In genomic region chr9:21706586-21707265, GRCm38 (mm10) we compare ENCODE assay signal across 15 mouse cellular contexts. TPM values are rescaled to one million over a fixed set of nuclear protein-coding genes. Genes with fewer than 3 reads are reported as not detected.
DNase-seq lines count a peak whose midpoint lies in the region; ATAC-seq and TF ChIP-seq lines count a peak whose summit lies in the region.
"Had no signal": no experiment of that assay in that cellular context is flagged by ENCODE, and none has a peak within 500 bp of the region (broad histone marks: within the 10 kb centered on the region; RNA-seq: fewer than 3 reads in every experiment).

No protein-coding gene starts in this region.

- DNase-seq in kidney, adult 11 months, result peak; percentile 73
- no peak for DNase-seq in kidney, postnatal 14 days
- DNase-seq in CH12.LX (ENCODE audit: extremely low read depth) (no peak), ES-CJ7 (ENCODE audit: low read depth, low spot score) (peak; percentile 45)
- DNase-seq in right cerebral cortex, postnatal 14 days, result no peak
- no peak for DNase-seq in adrenal gland, adult (ENCODE audit: inconsistent age in 2 of 2, low spot score in 1 of 2)
- DNase-seq: cerebellum, adult 9-11 months; heart, adult 18-20 months; layer of hippocampus, adult 9-11 months; lung, postnatal 10 days; right cerebral cortex, postnatal 4 days had no signal

- H3K4me1 ChIP-seq in CH12.LX (ENCODE audit: control insufficient read depth in 1 of 2, insufficient read depth in 2 of 2), result no peaks in the 10 kb centered on the region
- no peaks in the 10 kb centered on the region for H3K4me1 ChIP-seq in kidney, embryonic 16.5 days (ENCODE audit: insufficient read depth, low read length)
- H3K4me1 ChIP-seq: embryonic facial prominence, embryonic 13.5 days; midbrain, embryonic 12.5 days had no signal

- H3K36me3 ChIP-seq in CH12.LX (replicated peaks in 1 of 2; ENCODE audit: control insufficient read depth in 1 of 2, insufficient read depth in 1 of 2, low read length in 1 of 2), result peaks cover 33 to 70% of the 10 kb centered on the region in 2 experiments
- H3K36me3 ChIP-seq in kidney, embryonic 16.5 days (ENCODE audit: insufficient read depth, low read length), result peaks cover 46% of the 10 kb centered on the region

- no peaks in the 10 kb centered on the region for H3K9me3 ChIP-seq in CH12.LX (replicated peaks; ENCODE audit: low read length)
- H3K9me3 ChIP-seq in kidney, embryonic 16.5 days (ENCODE audit: low read length), result 0 out of 2 replicates have a peak, but pooled peaks cover 4% of the 10 kb centered on the region
- H3K9me3 ChIP-seq: embryonic facial prominence, embryonic 13.5 days; midbrain, embryonic 12.5 days had no signal

- no peaks in the 10 kb centered on the region for H3K27me3 ChIP-seq in CH12.LX (replicated peaks)
- H3K27me3 ChIP-seq in kidney, embryonic 16.5 days (ENCODE audit: insufficient read depth, low read length), result no peaks in the 10 kb centered on the region
- H3K27me3 ChIP-seq: embryonic facial prominence, embryonic 13.5 days; midbrain, embryonic 12.5 days had no signal

- no peak overlapping the region for H3K4me2 ChIP-seq in CH12.LX (ENCODE audit: insufficient read depth, low read depth, poor library complexity, severe bottlenecking)
- H3K4me2 ChIP-seq in kidney, embryonic 16.5 days (replicated peaks; ENCODE audit: low read depth, low read length), result no peak overlapping the region
- H3K4me2 ChIP-seq: embryonic facial prominence, embryonic 13.5 days; midbrain, embryonic 12.5 days had no signal

- no peak overlapping the region for H3K27ac ChIP-seq in CH12.LX (ENCODE audit: insufficient read depth, low read depth)
- no peak overlapping the region for H3K27ac ChIP-seq in kidney, embryonic 16.5 days (ENCODE audit: low read length)
- H3K27ac ChIP-seq: embryonic facial prominence, embryonic 13.5 days; midbrain, embryonic 12.5 days had no signal

- TF ChIP-seq EP300 in CH12.LX (IDR thresholded peaks at IDR 0.05; ENCODE audit: low read length), result no peak

- 85% methylated on average over 8 of the region's 8 CpGs for WGBS in kidney, embryonic 16.5 days

- in situ Hi-C loops in CH12.LX (cut with MboI; ENCODE audit: low pct_ligation_motif_present, low pct_unique_long_range_greater_than_20kb, low sequenced_read_pairs), result no loop called here

- dilution Hi-C loops in CH12.LX (cut with MboI; ENCODE audit: extremely low pct_ligation_motif_present, extremely low pct_unique_long_range_greater_than_20kb, low sequenced_read_pairs), result no loop called here

- no peak overlapping the region for H3K9ac ChIP-seq in CH12.LX (ENCODE audit: insufficient read depth, low read depth)
- H3K9ac ChIP-seq in kidney, embryonic 16.5 days (replicated peaks; ENCODE audit: low read length), result no peak overlapping the region
- H3K9ac ChIP-seq: embryonic facial prominence, embryonic 13.5 days; midbrain, embryonic 12.5 days had no signal

- ATAC-seq in kidney, embryonic 16.5 days (ENCODE audit: low FRiP score, low TSS enrichment), result 0 out of 2 replicates have a peak, but pooled peaks have one; percentile 31
- ATAC-seq: activated CD4-positive, CD25-positive, alpha-beta regulatory T cell, adult 4 months had no signal

- no peak overlapping the region for H3K4me3 ChIP-seq in CH12.LX (replicated peaks in 1 of 3; ENCODE audit: low read depth in 2 of 3, low read length in 2 of 3, poor library complexity in 1 of 3)
- no peak overlapping the region for H3K4me3 ChIP-seq in kidney, embryonic 16.5 days (ENCODE audit: low read length)
- H3K4me3 ChIP-seq: embryonic facial prominence, embryonic 13.5 days; midbrain, embryonic 12.5 days had no signal

- TF ChIP-seq RAD21 in CH12.LX (IDR thresholded peaks at IDR 0.05; ENCODE audit: low read depth, low read length), result no peak

- TF ChIP-seq CTCF in CH12.LX (conservative IDR thresholded peaks at IDR 0.05 in 1 of 2, IDR thresholded peaks at IDR 0.05 in 1 of 2; ENCODE audit: low read depth in 2 of 2, low read length in 2 of 2), result no peak

- TF ChIP-seq POLR2A in CH12.LX (IDR thresholded peaks at IDR 0.05; ENCODE audit: low read depth, low read length), result no peak

- no peaks in the 10 kb centered on the region for H3K79me2 ChIP-seq in CH12.LX (replicated peaks; ENCODE audit: control insufficient read depth, extremely low read depth, insufficient read depth, poor library complexity, severe bottlenecking)

TF ChIP-seq in CH12.LX, 34 proteins besides CTCF, POLR2A, EP300 and RAD21:
- TF ChIP-seq MXI1 (IDR thresholded peaks at IDR 0.05; ENCODE audit: low read depth, low read length), result no peak
- no peak for TF ChIP-seq RCOR1 (conservative IDR thresholded peaks at IDR 0.05; ENCODE audit: low read depth, low read length)
- TF ChIP-seq POLR2AphosphoS2 (IDR thresholded peaks at IDR 0.05; ENCODE audit: low read depth, low read length), result 0 out of 2 replicates have a peak, but pooled peaks have one; percentile 50
TF ChIP-seq in CH12.LX: peak in this region for 1.

RNA-seq across cellular contexts. Expression of gene Ldlr, which starts 16.6 kb away (rescaled TPM):
- total RNA-seq in CH12.LX (2012; rRNA removed), result 24.9 and 28.2 TPM in 2 replicates
- 18.3 and 24.0 TPM in 2 replicates for total RNA-seq in CH12.LX (2014; rRNA removed)
- polyA plus RNA-seq in CH12.LX (2012; ENCODE audit: insufficient read length, low read depth), result 31.0 and 34.7 TPM in 2 replicates
- 30.6 and 33.2 TPM in 2 replicates for polyA plus RNA-seq in kidney, embryonic 16.5 days (2015; fragmentation: Nextera tagmentation; extraction: Ambion mirVana)

RNA-seq across cellular contexts. Expression of gene Spc24, which starts 53.4 kb away (rescaled TPM):
- total RNA-seq in CH12.LX (2012; rRNA removed) (83.2 and 91.6 TPM in 2 replicates), CH12.LX (2014; rRNA removed) (77.6 and 82.7 TPM in 2 replicates)
- polyA plus RNA-seq in CH12.LX (2012; ENCODE audit: insufficient read length, low read depth), result 74.3 and 113 TPM in 2 replicates
- polyA plus RNA-seq in kidney, embryonic 16.5 days (2015; fragmentation: Nextera tagmentation; extraction: Ambion mirVana), result 120 and 134 TPM in 2 replicates

Comparison
In these comparisons a context has a peak if more than half of its experiments do, and no peak if none do; other contexts are left out.
1. DNase-seq: peak in kidney, adult 11 months (single experiment) and ES-CJ7 (single experiment); none in kidney, postnatal 14 days (single experiment), CH12.LX (single experiment), right cerebral cortex, postnatal 14 days (single experiment) and adrenal gland, adult (0 of 2).